9 mouse cellular contexts compared by ENCODE assay signal in the genomic region with DNA sequence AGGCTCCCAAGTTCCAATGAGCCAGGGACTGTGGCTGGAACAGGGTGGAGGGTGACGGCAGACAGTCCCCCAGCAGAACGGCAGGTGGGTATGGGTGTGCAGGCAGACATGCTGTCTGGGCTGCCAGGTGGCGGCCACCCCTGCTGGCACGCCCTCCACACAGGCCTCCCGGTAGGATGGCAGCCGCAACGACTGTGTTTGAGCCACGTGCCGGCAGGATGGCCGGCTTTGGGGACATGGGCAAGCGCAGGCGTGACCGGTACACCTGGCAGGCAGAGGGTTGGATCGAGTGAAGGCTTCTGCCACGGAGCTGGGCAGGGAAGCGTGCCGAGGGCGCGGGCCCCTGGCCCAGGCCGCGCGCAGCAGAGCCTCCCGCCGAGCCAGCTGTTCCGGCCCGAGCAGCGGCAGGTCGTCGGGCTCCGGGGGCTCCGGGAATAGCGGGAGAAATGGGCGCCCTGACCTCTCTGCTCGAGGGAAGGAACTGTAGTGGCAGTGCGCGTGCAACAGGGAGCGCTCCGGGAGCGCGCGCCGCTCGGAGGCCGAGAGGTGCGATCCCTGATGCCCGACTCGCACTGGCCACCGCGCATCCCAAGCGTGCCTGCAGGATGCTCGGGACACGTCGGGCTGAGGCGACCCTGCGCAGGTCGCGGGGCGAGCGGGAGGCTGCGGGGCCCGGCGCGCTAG. TPM values are rescaled to one million over a fixed set of nuclear protein-coding genes. Genes with fewer than 3 reads are reported as not detected.
DNase-seq lines count a peak whose midpoint lies in the region; ATAC-seq and TF ChIP-seq lines count a peak whose summit lies in the region.
"Had no signal": no experiment of that assay in that cellular context is flagged by ENCODE, and none has a peak within 500 bp of the region (broad histone marks: within the 10 kb centered on the region; RNA-seq: fewer than 3 reads in every experiment).

No protein-coding gene starts in this region.

- ATAC-seq in forebrain, embryonic 13.5 days: 0 out of 2 replicates have a peak, but pooled peaks have one; percentile 23
- no peak for ATAC-seq in limb, embryonic 15.5 days (ENCODE audit: insufficient number of reproducible peaks, low FRiP score, low TSS enrichment, low read depth)
- no peak for ATAC-seq in stomach, embryonic 14.5 days (ENCODE audit: insufficient number of reproducible peaks, insufficient read depth, low FRiP score, low read depth)
- no peak for ATAC-seq in megakaryocyte-erythroid progenitor cell, adult 5-6 weeks (replicated peaks; ENCODE audit: low FRiP score, low TSS enrichment, poor library complexity, severe bottlenecking)

- H3K27ac ChIP-seq in ES-E14 (ENCODE audit: insufficient read depth, low read depth, low read length, poor library complexity, severe bottlenecking): no peak overlapping the region
- no peak overlapping the region for H3K27ac ChIP-seq in forebrain, embryonic 13.5 days
- H3K27ac ChIP-seq in limb, embryonic 15.5 days: no peak overlapping the region
- no peak overlapping the region for H3K27ac ChIP-seq in stomach, embryonic 14.5 days (ENCODE audit: low read length)

- in situ Hi-C loops in ES-E14 (cut with MboI; ENCODE audit: low sequenced_read_pairs in 2 of 2, unreplicated experiment in 2 of 2): no loop called here

- WGBS in forebrain, embryonic 13.5 days: 2% methylated on average over 63 of the region's 63 CpGs
- 2% methylated on average over 54 of the region's 63 CpGs for WGBS in limb, embryonic 15.5 days
- WGBS in stomach, embryonic 14.5 days: 3% methylated on average over 60 of the region's 63 CpGs

- H3K9me3 ChIP-seq in ES-E14 (ENCODE audit: control insufficient read depth, insufficient read depth, low read depth, low read length): no peaks in the 10 kb centered on the region
- no peaks in the 10 kb centered on the region for H3K9me3 ChIP-seq in forebrain, embryonic 13.5 days (replicated peaks)
- no peaks in the 10 kb centered on the region for H3K9me3 ChIP-seq in limb, embryonic 15.5 days
- H3K9me3 ChIP-seq in stomach, embryonic 14.5 days (ENCODE audit: control insufficient read depth, low read depth, low read length): no peaks in the 10 kb centered on the region

- H3K36me3 ChIP-seq in ES-E14 (ENCODE audit: control insufficient read depth, insufficient read depth, low read length, poor library complexity, severe bottlenecking): no peaks in the 10 kb centered on the region
- H3K36me3 ChIP-seq in forebrain, embryonic 13.5 days (ENCODE audit: poor library complexity, severe bottlenecking): peaks cover 7% of the 10 kb centered on the region
- H3K36me3 ChIP-seq in limb, embryonic 15.5 days: peaks cover 7% of the 10 kb centered on the region; the same call in 1 of the 2 replicates
- no peaks in the 10 kb centered on the region; the same call in 1 of the 2 replicates for H3K36me3 ChIP-seq in stomach, embryonic 14.5 days (ENCODE audit: control insufficient read depth, insufficient read depth, low read length)

- H3K4me2 ChIP-seq in forebrain, embryonic 13.5 days: peak overlapping the region; percentile 96
- peak overlapping the region; percentile 80 for H3K4me2 ChIP-seq in limb, embryonic 15.5 days
- peak overlapping the region; percentile 66 for H3K4me2 ChIP-seq in stomach, embryonic 14.5 days (replicated peaks; ENCODE audit: low read depth, low read length)

- peaks cover 73% of the 10 kb centered on the region for H3K27me3 ChIP-seq in forebrain, embryonic 13.5 days
- peaks cover 97% of the 10 kb centered on the region for H3K27me3 ChIP-seq in limb, embryonic 15.5 days
- H3K27me3 ChIP-seq in stomach, embryonic 14.5 days (ENCODE audit: control insufficient read depth, insufficient read depth, low read length): peaks cover 37% of the 10 kb centered on the region

- peak overlapping the region; percentile 65 for H3K9ac ChIP-seq in ES-E14 (ENCODE audit: insufficient read depth, low read depth, low read length, poor library complexity, severe bottlenecking)
- peak overlapping the region; percentile 62 for H3K9ac ChIP-seq in forebrain, embryonic 13.5 days
- H3K9ac ChIP-seq in limb, embryonic 15.5 days: no peak overlapping the region
- no peak overlapping the region; the same call in 1 of the 2 replicates for H3K9ac ChIP-seq in stomach, embryonic 14.5 days (replicated peaks; ENCODE audit: low read depth, low read length)

- peak overlapping the region; percentile 56 to 60 for H3K4me3 ChIP-seq in ES-E14 (ENCODE audit: insufficient read depth in 1 of 2, low read depth in 1 of 2, low read length in 2 of 2, poor library complexity in 1 of 2, severe bottlenecking in 1 of 2)
- peak overlapping the region; percentile 51 for H3K4me3 ChIP-seq in forebrain, embryonic 13.5 days
- peak overlapping the region; percentile 41 for H3K4me3 ChIP-seq in limb, embryonic 15.5 days
- H3K4me3 ChIP-seq in stomach, embryonic 14.5 days (ENCODE audit: low read depth, low read length): peak overlapping the region; percentile 36

- peaks cover 10 to 39% of the 10 kb centered on the region in 2 experiments; a peak in 3 of 4 replicates for H3K4me1 ChIP-seq in ES-E14 (ENCODE audit: control insufficient read depth in 2 of 2, insufficient read depth in 2 of 2, low read length in 2 of 2, poor library complexity in 1 of 2)
- peaks cover 47% of the 10 kb centered on the region for H3K4me1 ChIP-seq in forebrain, embryonic 13.5 days
- peaks cover 22% of the 10 kb centered on the region for H3K4me1 ChIP-seq in limb, embryonic 15.5 days
- H3K4me1 ChIP-seq in stomach, embryonic 14.5 days (ENCODE audit: control insufficient read depth, insufficient read depth, low read length): peaks cover 10% of the 10 kb centered on the region

- DNase-seq in embryo, embryonic 10 days (ENCODE audit: low spot score): peak; percentile 70
- DNase-seq in embryo, embryonic 9.5 days (ENCODE audit: extremely low spot score): no peak
- no peak for DNase-seq in ES-E14 (ENCODE audit: low read depth, low spot score)
- no peak for DNase-seq in lung, adult 18-20 months

TF ChIP-seq in ES-E14, 5 proteins besides CTCF, POLR2A, EP300 and RAD21:
- TF ChIP-seq CHD2 (IDR thresholded peaks at IDR 0.05; ENCODE audit: low read depth, low read length) (no peak), ZNF384 (IDR thresholded peaks at IDR 0.05; ENCODE audit: low read depth, low read length) (no peak), HCFC1 (IDR thresholded peaks at IDR 0.05; ENCODE audit: borderline replicate concordance, insufficient read depth, low read length) (no peak), MAFK (IDR thresholded peaks at IDR 0.05; ENCODE audit: insufficient read depth, low read depth, low read length) (no peak), ZC3H11A (IDR thresholded peaks at IDR 0.05; ENCODE audit: borderline replicate concordance, low read depth, low read length) (no peak)

RNA-seq across cellular contexts. Expression of gene Grin2c, which starts 17.2 kb away (rescaled TPM):
- total RNA-seq in ES-E14 (2012; rRNA removed): 0.21 and 0.22 TPM in 2 replicates
- polyA plus RNA-seq in forebrain, embryonic 13.5 days (2015; fragmentation: Nextera tagmentation; extraction: Ambion mirVana): 0.04 TPM in 1 of 2 replicates, not detected in the other
- 0.05 TPM in 1 of 2 replicates, not detected in the other for polyA plus RNA-seq in limb, embryonic 15.5 days (2015; fragmentation: Nextera tagmentation; extraction: Ambion mirVana)
- polyA plus RNA-seq in stomach, embryonic 14.5 days (2014; fragmentation: Nextera tagmentation; extraction: Ambion mirVana): not detected in 2 replicates
- total RNA-seq in megakaryocyte-erythroid progenitor cell, adult 5-6 weeks (2014; fragmentation: Nextera tagmentation): not detected in 2 replicates
- total RNA-seq in megakaryocyte-erythroid progenitor cell, adult 5-6 weeks (2017): not detected in 2 replicates

RNA-seq across cellular contexts. Expression of gene Fdxr, which starts 27.0 kb away (rescaled TPM):
- total RNA-seq in ES-E14 (2012; rRNA removed): 12.1 and 21.0 TPM in 2 replicates
- polyA plus RNA-seq in forebrain, embryonic 13.5 days (2015; fragmentation: Nextera tagmentation; extraction: Ambion mirVana): 19.7 and 20.5 TPM in 2 replicates
- 15.2 and 16.6 TPM in 2 replicates for polyA plus RNA-seq in limb, embryonic 15.5 days (2015; fragmentation: Nextera tagmentation; extraction: Ambion mirVana)
- polyA plus RNA-seq in stomach, embryonic 14.5 days (2014; fragmentation: Nextera tagmentation; extraction: Ambion mirVana): 11.5 and 13.3 TPM in 2 replicates
- 17.0 and 18.6 TPM in 2 replicates for total RNA-seq in megakaryocyte-erythroid progenitor cell, adult 5-6 weeks (2014; fragmentation: Nextera tagmentation)
- total RNA-seq in megakaryocyte-erythroid progenitor cell, adult 5-6 weeks (2017): 5.9 and 20.8 TPM in 2 replicates

RNA-seq across cellular contexts. Expression of gene Fads6, which starts 47.6 kb away (rescaled TPM):
- 2.1 and 3.7 TPM in 2 replicates for total RNA-seq in ES-E14 (2012; rRNA removed)
- polyA plus RNA-seq in forebrain, embryonic 13.5 days (2015; fragmentation: Nextera tagmentation; extraction: Ambion mirVana): 0.23 and 0.39 TPM in 2 replicates
- 0.16 and 0.24 TPM in 2 replicates for polyA plus RNA-seq in limb, embryonic 15.5 days (2015; fragmentation: Nextera tagmentation; extraction: Ambion mirVana)
- 1.3 and 1.5 TPM in 2 replicates for polyA plus RNA-seq in stomach, embryonic 14.5 days (2014; fragmentation: Nextera tagmentation; extraction: Ambion mirVana)
- 0.17 TPM in 1 of 2 replicates, not detected in the other for total RNA-seq in megakaryocyte-erythroid progenitor cell, adult 5-6 weeks (2014; fragmentation: Nextera tagmentation)
- 0.38 TPM in 1 of 2 replicates, not detected in the other for total RNA-seq in megakaryocyte-erythroid progenitor cell, adult 5-6 weeks (2017)

RNA-seq across cellular contexts. Expression of gene Otop2, which starts 57.1 kb away (rescaled TPM):
- total RNA-seq in ES-E14 (2012; rRNA removed): 0.18 and 0.21 TPM in 2 replicates
- polyA plus RNA-seq in forebrain, embryonic 13.5 days (2015; fragmentation: Nextera tagmentation; extraction: Ambion mirVana): not detected in 2 replicates
- 0.31 TPM in 1 of 2 replicates, not detected in the other for polyA plus RNA-seq in limb, embryonic 15.5 days (2015; fragmentation: Nextera tagmentation; extraction: Ambion mirVana)
- polyA plus RNA-seq in stomach, embryonic 14.5 days (2014; fragmentation: Nextera tagmentation; extraction: Ambion mirVana): not detected in 2 replicates
- not detected in 2 replicates for total RNA-seq in megakaryocyte-erythroid progenitor cell, adult 5-6 weeks (2014; fragmentation: Nextera tagmentation)
- not detected in 2 replicates for total RNA-seq in megakaryocyte-erythroid progenitor cell, adult 5-6 weeks (2017)
- total RNA-seq: heart, postnatal 14 days had no signal

Comparison
In these comparisons a context has a peak if more than half of its experiments do, and no peak if none do; other contexts are left out.
1. H3K9ac ChIP-seq: peak in ES-E14 (single experiment) and forebrain, embryonic 13.5 days (single experiment); none in limb, embryonic 15.5 days (single experiment) and stomach, embryonic 14.5 days (single experiment).
2. Peak in every context shown above with its lines, with median percentiles within 50 percentile points of each other: H3K4me3 ChIP-seq and H3K4me2 ChIP-seq.